Mouse (Mus musculus) E14TG2a.4 (cell line): ENCODE measurements around the gene Islr2.

Experiments used
- CTCF ChIP-seq: conservative IDR thresholded peaks from 2 replicates; pipeline ENCODE4 v1.5.1; 2014; ENCODE audit warnings: low read length
- NANOG ChIP-seq: IDR thresholded peaks from 2 replicates; pipeline ENCODE4 v1.6.1; 2014; ENCODE audit warnings: borderline replicate concordance, low read length, mixed read lengths
- POU5F1 ChIP-seq: IDR thresholded peaks from 2 replicates; pipeline ENCODE4 v1.6.1; 2014; ENCODE audit warnings: low read length, borderline replicate concordance

- TF ChIP-seq CTCF (no peak), NANOG (no peak), POU5F1 (no peak)
Observed at GRCm38 (mm10) chr9:58231746-58232145, 27.6 kb upstream of the Islr2 start.
